Mouse (Mus musculus) lung, adult 2 months (tissue): ENCODE results near the gene Usp43.

Source experiments
- CTCF ChIP-seq: fragments of 200-500 bp; IDR thresholded peaks from 2 replicates; pipeline ENCODE4 v1.5.1; 2011; ENCODE audit warnings: mild to moderate bottlenecking, low read length, control low read depth; ENCODE audit not compliant: insufficient read depth
- POLR2A ChIP-seq: fragments of 200-500 bp; IDR thresholded peaks from 2 replicates; pipeline ENCODE4 v1.6.1; 2011; ENCODE audit warnings: low read depth, mild to moderate bottlenecking, control low read depth, low read length, borderline replicate concordance; ENCODE audit errors: extremely low read depth

DNA sequence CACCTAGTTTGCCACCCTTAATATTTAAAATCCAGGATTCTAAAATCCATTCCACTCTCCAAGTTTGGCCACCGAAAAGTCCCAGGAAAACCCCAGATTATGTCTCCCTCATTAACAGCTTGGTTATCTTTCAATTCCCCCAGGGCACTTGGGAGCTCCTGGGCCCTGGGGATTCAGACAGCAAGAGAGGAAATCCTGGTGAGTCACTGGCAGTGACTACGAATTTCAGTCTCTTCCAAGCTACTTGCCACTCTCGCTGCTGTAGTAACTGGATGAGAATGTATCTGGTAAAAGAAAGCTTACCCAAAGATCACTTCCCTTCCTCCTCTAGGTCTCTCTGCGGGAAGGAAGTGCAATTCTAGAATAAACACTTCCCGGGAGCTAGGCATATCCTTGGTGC is 2.4 kb downstream of the Usp43 start:
- TF ChIP-seq CTCF: no peak
- no peak for TF ChIP-seq POLR2A
